Mouse (Mus musculus) kidney, postnatal 25 days (tissue): Measurements from ENCODE around the gene Tubg2.

Source experiments
- DNase-seq, 2 experiments: peaks; one replicate each; pipeline ENCODE4 v3.0.0; 2021; ENCODE audit warnings: mixed read lengths in 2 of 2

Gene Tubg2

GRCm38 (mm10) chr11:101199555-101199954 lies 43.8 kb downstream of the Tubg2 start:
- DNase-seq = no peak

- DNase-seq = no peak
Measured at GRCm38 (mm10) chr11:101200986-101201385, 45.3 kb downstream of the Tubg2 start.
